Mouse (Mus musculus): ENCODE measurements around the gene Prmt3.

Gene Prmt3

DNA sequence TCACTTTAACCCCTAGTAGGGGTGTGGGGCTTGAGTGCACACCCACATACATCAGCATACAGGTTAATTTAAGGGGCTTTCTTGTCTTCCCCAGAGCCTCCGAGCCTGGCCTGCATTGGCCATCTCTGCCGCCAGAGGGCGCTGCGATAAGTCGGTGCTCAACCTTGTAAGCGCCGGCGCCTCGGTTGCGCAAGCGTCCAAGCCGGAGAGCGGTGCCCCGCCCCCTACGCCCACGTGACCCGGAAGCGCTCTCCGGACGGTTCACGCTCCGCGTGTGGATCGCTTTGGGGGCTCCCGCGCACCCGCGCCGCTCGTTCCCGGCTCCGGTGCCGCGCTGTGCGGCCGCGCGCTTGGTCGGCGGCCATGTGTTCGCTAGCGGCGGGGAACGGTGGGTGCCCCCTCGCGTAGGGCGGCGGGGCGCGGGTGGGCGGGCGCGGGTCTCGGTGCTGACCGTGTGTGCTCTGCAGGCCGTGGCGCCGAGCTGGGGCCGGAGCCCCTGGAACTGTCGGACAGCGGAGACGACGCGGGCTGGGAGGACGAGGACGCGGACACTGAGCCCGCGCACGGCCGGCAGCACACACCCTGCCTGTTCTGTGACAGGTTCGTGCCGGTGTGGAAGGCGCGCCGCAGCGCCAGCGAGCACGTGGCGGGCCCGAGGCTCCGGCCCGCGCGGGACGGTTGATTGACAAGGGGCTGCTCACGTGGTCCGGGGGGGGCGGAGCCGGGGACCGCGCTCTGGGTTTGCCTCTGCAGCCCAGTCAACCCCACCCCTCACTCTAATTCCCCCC is at the start of gene Prmt3:
Gene Prmt3, plus strand, starts transcription at position 233 of the 788 bp plus-strand sequence.
- DNase-seq (ENCODE audit: low read depth, low spot score) = peak; percentile 97

DNA sequence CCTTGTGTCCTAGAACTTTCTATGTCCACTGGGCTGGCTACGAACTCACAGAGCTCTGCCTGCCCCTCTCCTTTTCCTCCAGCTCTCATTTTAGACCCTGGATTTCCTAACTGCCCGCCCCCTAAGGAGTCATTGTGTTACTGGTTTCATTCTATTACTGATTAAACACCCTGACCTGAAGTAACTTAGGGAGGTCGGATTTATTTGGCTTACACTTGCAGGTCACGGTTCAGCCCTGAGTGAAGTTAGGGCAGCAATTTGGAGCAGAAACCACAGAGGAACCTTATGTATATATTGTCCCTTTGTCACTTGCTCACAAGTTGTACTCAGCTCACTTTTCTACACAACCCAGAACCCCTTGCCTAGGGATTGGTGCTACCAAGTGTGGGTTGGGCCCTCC is 43.8 kb upstream of the Prmt3 start:
- no peak for DNase-seq (ENCODE audit: low read depth, low spot score)

DNA sequence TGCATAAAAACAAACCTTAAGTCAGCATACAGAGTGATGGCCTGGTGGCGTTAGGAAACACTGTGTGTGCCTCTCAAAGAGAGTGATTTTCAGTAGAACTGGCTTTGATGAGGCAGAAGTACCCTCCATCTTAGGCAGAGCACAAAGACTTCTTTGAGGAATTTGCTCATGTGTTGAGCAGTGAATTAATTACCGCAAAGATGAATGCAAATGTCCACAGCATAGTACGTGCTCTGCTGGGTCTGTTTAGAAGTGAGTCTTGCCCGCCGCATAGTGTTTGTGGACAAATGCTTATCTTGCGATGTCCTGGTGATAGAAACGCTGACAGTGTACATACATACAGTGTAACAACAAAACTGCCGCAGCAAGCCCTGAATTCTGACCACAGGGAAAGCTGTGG is 38.7 kb upstream of the Prmt3 start:
- DNase-seq (ENCODE audit: low read depth, low spot score) = no peak

DNA sequence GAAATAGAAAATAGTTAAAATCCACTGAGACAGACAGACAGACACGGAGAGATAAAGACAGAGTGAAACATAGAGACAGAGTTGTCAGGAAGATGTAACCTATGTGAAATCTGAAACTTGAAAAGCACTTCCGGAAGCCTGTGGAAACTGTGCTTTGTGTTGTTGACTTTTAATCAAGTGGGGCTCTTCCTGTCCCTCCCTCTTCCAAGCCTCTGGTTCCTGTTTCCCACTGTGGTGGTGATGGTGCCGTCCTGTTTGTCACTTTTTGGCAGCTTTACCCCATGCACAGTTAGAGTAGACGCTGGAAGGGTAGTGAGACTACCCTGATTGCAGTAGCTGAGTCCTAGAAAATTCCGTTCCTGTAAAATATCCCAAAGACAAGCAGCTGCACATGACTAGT is 36.7 kb upstream of the Prmt3 start:
- no peak for DNase-seq (ENCODE audit: low read depth, low spot score)

GRCm38 (mm10) chr7:49741923-49742322 is 36.2 kb upstream of the Prmt3 start:
- DNase-seq (ENCODE audit: low read depth, low spot score) = no peak

GRCm38 (mm10) chr7:49751148-49751547 is 27.0 kb upstream of the Prmt3 start:
- DNase-seq (ENCODE audit: low read depth, low spot score) = peak; percentile 55

GRCm38 (mm10) chr7:49752730-49753506 is 25.2 kb upstream of the Prmt3 start:
- peak; percentile 62 for DNase-seq (ENCODE audit: low read depth, low spot score)

GRCm38 (mm10) chr7:49754767-49755166 is 23.4 kb upstream of the Prmt3 start:
- DNase-seq (ENCODE audit: low read depth, low spot score) = peak; percentile 75

DNA sequence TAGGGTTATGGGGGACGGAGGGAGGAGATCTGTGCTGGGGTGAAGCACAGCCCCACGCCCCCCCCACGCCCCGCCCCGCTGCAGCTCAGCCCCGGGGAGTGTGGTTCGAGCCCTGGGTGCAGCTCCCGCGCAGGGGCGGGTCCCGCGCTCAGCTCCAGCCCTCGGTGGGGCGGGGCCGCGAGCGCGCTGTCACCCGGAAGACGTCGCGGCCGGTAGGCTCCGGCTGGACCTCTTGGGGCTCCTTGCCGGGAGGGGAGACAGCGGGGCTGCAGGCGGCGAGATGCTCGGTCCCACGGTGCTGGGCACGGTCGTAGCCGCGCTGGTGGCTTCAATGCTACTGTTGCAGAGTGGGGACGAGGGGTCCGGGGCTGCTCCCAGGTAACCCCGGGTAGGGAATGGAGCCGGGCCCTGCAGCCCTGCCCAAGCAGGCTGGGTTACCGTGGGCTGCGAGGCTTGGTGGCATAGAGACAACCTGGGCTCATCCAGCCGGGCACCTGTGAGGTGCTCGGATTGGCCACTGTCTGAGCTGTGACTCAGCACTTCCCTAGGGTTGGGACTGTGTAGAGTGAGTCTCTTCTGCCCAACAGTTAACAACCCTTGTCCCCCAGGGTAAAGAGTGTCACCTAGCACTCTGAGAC is 19.1 kb upstream of the Prmt3 start, which contains the start of gene Htatip2:
Gene Htatip2, plus strand, starts transcription at position 182 of the 638 bp plus-strand sequence.
- DNase-seq (ENCODE audit: low read depth, low spot score) = peak; percentile 88

DNA sequence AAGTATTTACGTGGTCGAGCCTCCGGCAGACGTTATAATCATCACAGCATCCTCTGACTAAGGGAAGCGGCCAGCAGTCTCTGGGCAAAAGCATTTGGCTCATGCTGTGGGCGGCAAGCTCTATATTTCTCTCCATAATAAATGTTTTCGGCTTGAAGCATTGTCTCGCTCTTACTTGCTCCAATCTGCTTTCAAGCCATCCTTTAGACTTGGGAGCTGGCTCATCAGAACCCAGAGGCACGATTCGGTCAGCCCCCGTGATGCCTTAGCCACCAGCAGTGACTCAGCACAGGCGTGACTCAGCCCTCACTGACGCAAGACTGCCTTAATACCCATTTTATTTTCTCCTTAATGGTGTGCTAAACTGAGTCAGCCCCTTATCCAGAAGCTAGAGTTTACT is 15.5 kb upstream of the Prmt3 start:
- no peak for DNase-seq (ENCODE audit: low read depth, low spot score)

DNA sequence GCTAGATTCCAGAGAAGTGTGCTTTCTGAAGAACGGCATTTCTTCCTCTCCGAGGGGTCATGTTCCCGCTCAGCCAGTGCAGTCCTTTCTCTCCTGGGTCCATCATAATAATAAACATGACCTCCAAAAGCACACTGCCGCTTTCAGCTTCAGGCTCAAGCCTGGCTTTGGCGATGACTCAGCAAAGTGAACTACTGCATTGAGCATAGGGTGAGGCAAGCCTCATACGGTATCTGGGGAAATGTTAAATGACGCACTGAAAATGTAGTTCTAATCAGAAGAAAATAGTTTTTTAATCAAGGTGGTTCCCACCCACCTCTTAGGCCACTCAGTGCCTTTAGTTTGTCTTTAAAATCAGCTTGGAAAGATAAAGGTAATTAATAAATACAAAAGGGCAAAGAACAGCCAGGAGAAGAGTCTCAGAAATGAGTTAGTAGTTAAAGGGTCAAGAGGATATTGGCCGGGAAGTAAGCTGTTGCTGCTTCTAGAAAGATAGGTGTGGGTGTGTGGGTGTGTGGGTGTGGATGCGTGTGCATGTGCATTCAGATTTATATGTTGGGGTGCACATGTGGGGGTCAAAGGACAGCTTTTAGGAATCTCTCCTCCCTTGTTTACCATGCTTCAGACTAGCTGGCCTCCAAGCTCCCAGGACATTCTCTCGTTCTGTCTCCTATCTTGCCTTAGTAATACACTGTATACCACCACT is 14.0 kb upstream of the Prmt3 start:
- no peak for DNase-seq (ENCODE audit: low read depth, low spot score)

- DNase-seq (ENCODE audit: low read depth, low spot score) = no peak
Measured at GRCm38 (mm10) chr7:49766166-49766565, 12.0 kb upstream of the Prmt3 start.

- no peak for DNase-seq (ENCODE audit: low read depth, low spot score)
Measured at GRCm38 (mm10) chr7:49768509-49768908, 9.6 kb upstream of the Prmt3 start.

GRCm38 (mm10) chr7:49774396-49774795 is 3.8 kb upstream of the Prmt3 start:
- DNase-seq (ENCODE audit: low read depth, low spot score) = no peak

- no peak for DNase-seq (ENCODE audit: low read depth, low spot score)
Measured at GRCm38 (mm10) chr7:49777585-49777984, 561 bp upstream of the Prmt3 start.

- DNase-seq (ENCODE audit: low read depth, low spot score) = peak; percentile 87
Measured at GRCm38 (mm10) chr7:49778904-49779615, 914 bp downstream of the Prmt3 start.

GRCm38 (mm10) chr7:49783017-49783416 is 4.9 kb downstream of the Prmt3 start:
- no peak for DNase-seq (ENCODE audit: low read depth, low spot score)

GRCm38 (mm10) chr7:49785141-49785540 is 7.0 kb downstream of the Prmt3 start:
- DNase-seq (ENCODE audit: low read depth, low spot score) = no peak

- DNase-seq (ENCODE audit: low read depth, low spot score) = peak; percentile 73
Measured at GRCm38 (mm10) chr7:49786618-49787382, 8.7 kb downstream of the Prmt3 start.

- no peak for DNase-seq (ENCODE audit: low read depth, low spot score)
Measured at GRCm38 (mm10) chr7:49787383-49787645, 9.2 kb downstream of the Prmt3 start.

- DNase-seq (ENCODE audit: low read depth, low spot score) = no peak
Measured at GRCm38 (mm10) chr7:49794304-49794703, 16.2 kb downstream of the Prmt3 start.

Data from A20 (cell line).